Mouse (Mus musculus) CH12.LX (cell line): Measurements from ENCODE around the gene Cop1.
A peak's percentile ranks its signal among the peaks of the same experiment; 100 is the strongest.

Source experiments
- CHD2 ChIP-seq: IDR thresholded peaks from 2 replicates; pipeline ENCODE4 v1.6.1; 2011; ENCODE audit warnings: low read length, improper control_type of control experiment
- CTCF ChIP-seq, 2 experiments: IDR thresholded peaks in 1 of 2; conservative IDR thresholded peaks in 1 of 2; 2 replicates each; pipeline ENCODE4 v1.5.1; 2011 to 2012; ENCODE audit warnings: low read depth in 2 of 2, low read length in 2 of 2, improper control_type of control experiment in 1 of 2, inconsistent platforms in 1 of 2, mild to moderate bottlenecking in 1 of 2, moderate library complexity in 1 of 2
- EP300 ChIP-seq: IDR thresholded peaks from 2 replicates; pipeline ENCODE4 v1.6.1; 2011; ENCODE audit warnings: low read length, improper control_type of control experiment
- POLR2A ChIP-seq: IDR thresholded peaks from 2 replicates; pipeline ENCODE4 v1.6.1; 2011; ENCODE audit warnings: low read depth, mild to moderate bottlenecking, improper control_type of control experiment, low read length
- ZC3H11A ChIP-seq: IDR thresholded peaks from 2 replicates; pipeline ENCODE4 v1.6.1; 2012; ENCODE audit warnings: low read depth, mild to moderate bottlenecking, inconsistent platforms, low read length, improper control_type of control experiment

GRCm38 (mm10) chr1:159313625-159314024, 81.5 kb downstream of the Cop1 start:
- TF ChIP-seq ZC3H11A = no peak
- TF ChIP-seq EP300 = no peak
- TF ChIP-seq CHD2 = no peak
- TF ChIP-seq POLR2A = no peak
- TF ChIP-seq CTCF (conservative IDR thresholded peaks at IDR 0.05 in 1 of 2, IDR thresholded peaks at IDR 0.05 in 1 of 2; ENCODE audit: low read depth in 2 of 2, low read length in 2 of 2) = peak in 1 of 2 experiments; percentile 37; a peak in 2 of 4 replicates
